Mouse (Mus musculus): Measurements from ENCODE around the gene Setd1b. TPM values are rescaled to one million over a fixed set of nuclear protein-coding genes. Genes with fewer than 3 reads are reported as not detected.
"Not testable (repeated sequence)": the region's sequence is repeated elsewhere in the genome, so short reads cannot be mapped to it uniquely, and the experiment has no call there.

Setd1b gene
- polyA plus RNA-seq, 1 experiment: 14.9 TPM

GRCm38 (mm10) chr5:123194856-123195255 lies 52.9 kb downstream of the Setd1b start:
- 84% methylated on average over 6 of the region's 6 CpGs for WGBS
- H3K4me1 ChIP-seq (ENCODE audit: control insufficient read depth, insufficient read depth, low read length): no peaks in the 10 kb centered on the region
- H3K27ac ChIP-seq (ENCODE audit: insufficient read depth, low read length): no peak overlapping the region
- no peak overlapping the region for H3K4me3 ChIP-seq (replicated peaks; ENCODE audit: insufficient read depth, low read depth, low read length)
- DNase-seq: no peak
- H3K27me3 ChIP-seq (ENCODE audit: control insufficient read depth, insufficient read depth, low read length): no peaks in the 10 kb centered on the region; the same call in 1 of the 2 replicates
- TF ChIP-seq POLR2A (IDR thresholded peaks at IDR 0.05; ENCODE audit: borderline replicate concordance, insufficient read depth, low read length) (no peak), CTCF (IDR thresholded peaks at IDR 0.05; ENCODE audit: borderline replicate concordance, insufficient read depth, low read depth, low read length) (no peak)

GRCm38 (mm10) chr5:123195500-123196000 lies 53.6 kb downstream of the Setd1b start:
- Histone ChIP-seq H3K4me1 (ENCODE audit: control insufficient read depth, insufficient read depth, low read length) (no peaks in the 10 kb centered on the region), H3K27me3 (ENCODE audit: control insufficient read depth, insufficient read depth, low read length) (no peaks in the 10 kb centered on the region; the same call in 1 of the 2 replicates), H3K27ac (ENCODE audit: insufficient read depth, low read length) (no peak overlapping the region), H3K4me3 (replicated peaks; ENCODE audit: insufficient read depth, low read depth, low read length) (no peak overlapping the region)
- no peak for DNase-seq
- TF ChIP-seq POLR2A (IDR thresholded peaks at IDR 0.05; ENCODE audit: borderline replicate concordance, insufficient read depth, low read length) (no peak), CTCF (IDR thresholded peaks at IDR 0.05; ENCODE audit: borderline replicate concordance, insufficient read depth, low read depth, low read length) (no peak)
- WGBS: 63% methylated on average over 16 of the region's 16 CpGs

- no peak overlapping the region for H3K27ac ChIP-seq (ENCODE audit: insufficient read depth, low read length)
- DNase-seq: no peak
- no peaks in the 10 kb centered on the region; the same call in 1 of the 2 replicates for H3K4me1 ChIP-seq (ENCODE audit: control insufficient read depth, insufficient read depth, low read length)
- TF ChIP-seq CTCF (IDR thresholded peaks at IDR 0.05; ENCODE audit: borderline replicate concordance, insufficient read depth, low read depth, low read length): no peak
- TF ChIP-seq POLR2A (IDR thresholded peaks at IDR 0.05; ENCODE audit: borderline replicate concordance, insufficient read depth, low read length): no peak
- H3K27me3 ChIP-seq (ENCODE audit: control insufficient read depth, insufficient read depth, low read length): no peaks in the 10 kb centered on the region
- H3K4me3 ChIP-seq (replicated peaks; ENCODE audit: insufficient read depth, low read depth, low read length): no peak overlapping the region
- WGBS: 73% methylated on average over 4 of the region's 4 CpGs
Measured at GRCm38 (mm10) chr5:123196746-123197145, 54.8 kb downstream of the Setd1b start.

- Histone ChIP-seq H3K27me3 (ENCODE audit: control insufficient read depth, insufficient read depth, low read length) (no peaks in the 10 kb centered on the region), H3K4me3 (replicated peaks; ENCODE audit: insufficient read depth, low read depth, low read length) (no peak overlapping the region), H3K27ac (ENCODE audit: insufficient read depth, low read length) (no peak overlapping the region), H3K4me1 (ENCODE audit: control insufficient read depth, insufficient read depth, low read length) (peaks cover 5% of the 10 kb centered on the region)
- no peak for DNase-seq
- TF ChIP-seq CTCF (IDR thresholded peaks at IDR 0.05; ENCODE audit: borderline replicate concordance, insufficient read depth, low read depth, low read length) (no peak), POLR2A (IDR thresholded peaks at IDR 0.05; ENCODE audit: borderline replicate concordance, insufficient read depth, low read length) (no peak)
- WGBS: 88% methylated on average over 4 of the region's 4 CpGs
Measured at GRCm38 (mm10) chr5:123198523-123198922, 56.5 kb downstream of the Setd1b start.

- not testable (repeated sequence) for H3K4me1 ChIP-seq (ENCODE audit: control insufficient read depth, insufficient read depth, low read length); DNase-seq; H3K27ac ChIP-seq (ENCODE audit: insufficient read depth, low read length); H3K4me3 ChIP-seq (replicated peaks; ENCODE audit: insufficient read depth, low read depth, low read length); H3K27me3 ChIP-seq (ENCODE audit: control insufficient read depth, insufficient read depth, low read length)
- 87% methylated on average over 6 of the region's 7 CpGs for WGBS
Measured at GRCm38 (mm10) chr5:123200816-123201522, 59.0 kb downstream of the Setd1b start.

- Histone ChIP-seq H3K27me3 (ENCODE audit: control insufficient read depth, insufficient read depth, low read length) (no peaks in the 10 kb centered on the region), H3K4me3 (replicated peaks; ENCODE audit: insufficient read depth, low read depth, low read length) (no peak overlapping the region), H3K4me1 (ENCODE audit: control insufficient read depth, insufficient read depth, low read length) (peaks cover 5% of the 10 kb centered on the region), H3K27ac (ENCODE audit: insufficient read depth, low read length) (no peak overlapping the region)
- no peak for TF ChIP-seq POLR2A (IDR thresholded peaks at IDR 0.05; ENCODE audit: borderline replicate concordance, insufficient read depth, low read length)
- no peak for TF ChIP-seq CTCF (IDR thresholded peaks at IDR 0.05; ENCODE audit: borderline replicate concordance, insufficient read depth, low read depth, low read length)
- DNase-seq: no peak
- 55% methylated on average over 7 of the region's 7 CpGs for WGBS
Measured at GRCm38 (mm10) chr5:123201523-123201892, 59.5 kb downstream of the Setd1b start.

- peak; percentile 21 to 37 for DNase-seq
- 24% methylated on average over 5 of the region's 5 CpGs for WGBS
- H3K27ac ChIP-seq (ENCODE audit: insufficient read depth, low read length): no peak overlapping the region
Measured at GRCm38 (mm10) chr5:123201987-123202386, 60.0 kb downstream of the Setd1b start.

GRCm38 (mm10) chr5:123202771-123203170 lies 60.8 kb downstream of the Setd1b start:
- H3K27me3 ChIP-seq (ENCODE audit: control insufficient read depth, insufficient read depth, low read length); H3K27ac ChIP-seq (ENCODE audit: insufficient read depth, low read length); H3K4me1 ChIP-seq (ENCODE audit: control insufficient read depth, insufficient read depth, low read length); DNase-seq; H3K4me3 ChIP-seq (replicated peaks; ENCODE audit: insufficient read depth, low read depth, low read length): not testable (repeated sequence)
- 56% methylated on average over 4 of the region's 4 CpGs for WGBS

More at GRCm38 (mm10) chr5:123201987-123202386, 60.0 kb downstream of the Setd1b start:
- TF ChIP-seq POLR2A (IDR thresholded peaks at IDR 0.05; ENCODE audit: borderline replicate concordance, insufficient read depth, low read length) (no peak), CTCF (IDR thresholded peaks at IDR 0.05; ENCODE audit: borderline replicate concordance, insufficient read depth, low read depth, low read length) (no peak)
- Histone ChIP-seq H3K4me3 (replicated peaks; ENCODE audit: insufficient read depth, low read depth, low read length) (no peak overlapping the region), H3K27me3 (ENCODE audit: control insufficient read depth, insufficient read depth, low read length) (no peaks in the 10 kb centered on the region), H3K4me1 (ENCODE audit: control insufficient read depth, insufficient read depth, low read length) (peaks cover 5% of the 10 kb centered on the region)

- H3K4me3 ChIP-seq (replicated peaks; ENCODE audit: insufficient read depth, low read depth, low read length); H3K27ac ChIP-seq (ENCODE audit: insufficient read depth, low read length); H3K4me1 ChIP-seq (ENCODE audit: control insufficient read depth, insufficient read depth, low read length); H3K27me3 ChIP-seq (ENCODE audit: control insufficient read depth, insufficient read depth, low read length); DNase-seq: not testable (repeated sequence)
- WGBS: 92% methylated on average over 7 of the region's 7 CpGs
Measured at GRCm38 (mm10) chr5:123203591-123203990, 61.6 kb downstream of the Setd1b start.

All from cerebellum, adult 2 months (tissue).